Mouse (Mus musculus): ENCODE data around the gene Lgmn.

- TF ChIP-seq CTCF (IDR thresholded peaks at IDR 0.05; ENCODE audit: low read depth) (peak; percentile 99), EP300 (IDR thresholded peaks at IDR 0.05; ENCODE audit: low read depth) (no peak)
Measured at GRCm38 (mm10) chr12:102387219-102387917, 52.2 kb downstream of the Lgmn start.
